Mouse (Mus musculus): Measurements from ENCODE around the gene Olfr1441.

- TF ChIP-seq CTCF (IDR thresholded peaks at IDR 0.05; ENCODE audit: borderline replicate concordance, insufficient read depth, low read depth, low read length) (peak; percentile 21; the same call in 1 of the 2 replicates), POLR2A (IDR thresholded peaks at IDR 0.05; ENCODE audit: borderline replicate concordance, insufficient read depth, low read length) (no peak)
Measured at GRCm38 (mm10) chr19:12433033-12433432, 15.8 kb downstream of the Olfr1441 start.
